Comparison of ENCODE assay signal across 7 mouse cellular contexts in genomic region chr7:35759602-35760001, GRCm38 (mm10). TPM values are rescaled to one million over a fixed set of nuclear protein-coding genes. Genes with fewer than 3 reads are reported as not detected.
DNase-seq lines count a peak whose midpoint lies in the region; ATAC-seq and TF ChIP-seq lines count a peak whose summit lies in the region.

No protein-coding gene starts in this region.

- H3K4me2 ChIP-seq in kidney, embryonic 16.5 days (replicated peaks; ENCODE audit: low read depth, low read length), result no peak overlapping the region
- no peak overlapping the region for H3K4me2 ChIP-seq in midbrain, embryonic 11.5 days

- DNase-seq in kidney, adult 2 months, result no peak
- DNase-seq in thymus, adult 2 months, result peak; percentile 39
- no peak for DNase-seq in thymus, adult 18-20 months
- DNase-seq in frontal cortex, postnatal 14 days (ENCODE audit: low spot score in 2 of 2), result no peak
- no peak for DNase-seq in midbrain, embryonic 11.5 days (ENCODE audit: low spot score, missing footprints)

- H3K27me3 ChIP-seq in kidney, adult 2 months (replicated peaks; ENCODE audit: control insufficient read depth, insufficient read depth, low read length), result no peaks in the 10 kb centered on the region
- no peaks in the 10 kb centered on the region for H3K27me3 ChIP-seq in kidney, embryonic 16.5 days (ENCODE audit: insufficient read depth, low read length)
- H3K27me3 ChIP-seq in thymus, adult 2 months (ENCODE audit: control insufficient read depth, insufficient read depth, low read length), result no peaks in the 10 kb centered on the region
- no peaks in the 10 kb centered on the region for H3K27me3 ChIP-seq in midbrain, embryonic 11.5 days (ENCODE audit: control insufficient read depth, insufficient read depth, low read length)

- no peak overlapping the region for H3K9ac ChIP-seq in kidney, embryonic 16.5 days (replicated peaks; ENCODE audit: low read length)
- no peak overlapping the region for H3K9ac ChIP-seq in midbrain, embryonic 11.5 days (ENCODE audit: low read length)

- H3K4me1 ChIP-seq in kidney, adult 2 months (ENCODE audit: control insufficient read depth, insufficient read depth, low read length), result no peaks in the 10 kb centered on the region
- peaks cover 4% of the 10 kb centered on the region; the same call in 1 of the 2 replicates for H3K4me1 ChIP-seq in kidney, embryonic 16.5 days (ENCODE audit: insufficient read depth, low read length)
- H3K4me1 ChIP-seq in thymus, adult 2 months (replicated peaks; ENCODE audit: control insufficient read depth, insufficient read depth, low read length), result peaks cover 4% of the 10 kb centered on the region
- peaks cover 2% of the 10 kb centered on the region; the same call in 1 of the 2 replicates for H3K4me1 ChIP-seq in cortical plate, adult 2 months (ENCODE audit: control insufficient read depth, insufficient read depth, low read length)
- no peaks in the 10 kb centered on the region for H3K4me1 ChIP-seq in midbrain, embryonic 11.5 days (ENCODE audit: control insufficient read depth, insufficient read depth, low read length)

- peak; percentile 59 for TF ChIP-seq CTCF in kidney, adult 2 months (conservative IDR thresholded peaks at IDR 0.05; ENCODE audit: insufficient read depth, insufficient read length, low read depth, low read length)
- TF ChIP-seq CTCF in thymus, adult 2 months (IDR thresholded peaks at IDR 0.05; ENCODE audit: borderline replicate concordance, control insufficient read depth, extremely low read depth, insufficient read depth, low read length, poor library complexity), result no peak
- peak; percentile 33 for TF ChIP-seq CTCF in cortical plate, adult 2 months (IDR thresholded peaks at IDR 0.05; ENCODE audit: extremely low read depth, insufficient read depth, low read length)

- no peaks in the 10 kb centered on the region for H3K9me3 ChIP-seq in kidney, embryonic 16.5 days (ENCODE audit: low read length)
- no peaks in the 10 kb centered on the region for H3K9me3 ChIP-seq in midbrain, embryonic 11.5 days (ENCODE audit: control insufficient read depth, low read length)

- H3K27ac ChIP-seq in kidney, adult 2 months (ENCODE audit: insufficient read depth, low read depth, low read length), result no peak overlapping the region
- no peak overlapping the region for H3K27ac ChIP-seq in kidney, embryonic 16.5 days (ENCODE audit: low read length)
- no peak overlapping the region for H3K27ac ChIP-seq in thymus, adult 2 months (ENCODE audit: control insufficient read depth, insufficient read depth, low read length)
- H3K27ac ChIP-seq in cortical plate, adult 2 months (ENCODE audit: insufficient read depth, low read length), result no peak overlapping the region
- no peak overlapping the region for H3K27ac ChIP-seq in midbrain, embryonic 11.5 days (ENCODE audit: low read depth, low read length)

- no peak overlapping the region for H3K4me3 ChIP-seq in kidney, adult 2 months (ENCODE audit: insufficient read depth, low read depth, low read length)
- no peak overlapping the region for H3K4me3 ChIP-seq in kidney, embryonic 16.5 days (ENCODE audit: low read length)
- H3K4me3 ChIP-seq in thymus, adult 2 months (ENCODE audit: control insufficient read depth, insufficient read depth, low read length), result no peak overlapping the region
- no peak overlapping the region for H3K4me3 ChIP-seq in cortical plate, adult 2 months (ENCODE audit: insufficient read depth, low read length)
- no peak overlapping the region for H3K4me3 ChIP-seq in midbrain, embryonic 11.5 days (ENCODE audit: low read depth, low read length)

- WGBS in kidney, adult 2 months, result 27% methylated on average over 2 of the region's 2 CpGs
- 22% methylated on average over 2 of the region's 2 CpGs for WGBS in kidney, embryonic 16.5 days
- 49% methylated on average over 2 of the region's 2 CpGs for WGBS in thymus, adult 2 months
- 23% methylated on average over 2 of the region's 2 CpGs for WGBS in midbrain, embryonic 11.5 days

- no peak for ATAC-seq in kidney, embryonic 16.5 days (ENCODE audit: low FRiP score, low TSS enrichment)
- ATAC-seq in midbrain, embryonic 11.5 days (ENCODE audit: low FRiP score), result no peak

- H3K36me3 ChIP-seq in kidney, adult 2 months (ENCODE audit: control insufficient read depth, insufficient read depth, low read length), result no peaks in the 10 kb centered on the region
- H3K36me3 ChIP-seq in kidney, embryonic 16.5 days (ENCODE audit: insufficient read depth, low read length), result no peaks in the 10 kb centered on the region
- H3K36me3 ChIP-seq in thymus, adult 2 months (ENCODE audit: control insufficient read depth, insufficient read depth, low read length), result no peaks in the 10 kb centered on the region
- no peaks in the 10 kb centered on the region for H3K36me3 ChIP-seq in midbrain, embryonic 11.5 days (ENCODE audit: control insufficient read depth, insufficient read depth, low read length)

- TF ChIP-seq POLR2A in kidney, adult 2 months (IDR thresholded peaks at IDR 0.05; ENCODE audit: low read depth, low read length), result no peak
- no peak for TF ChIP-seq POLR2A in thymus, adult 2 months (IDR thresholded peaks at IDR 0.05; ENCODE audit: control insufficient read depth, extremely low read depth, insufficient read depth, low read length, poor library complexity)
- no peak for TF ChIP-seq POLR2A in cortical plate, adult 2 months (IDR thresholded peaks at IDR 0.05; ENCODE audit: extremely low read depth, insufficient read depth, low read length)

RNA-seq across cellular contexts. Expression of gene Dpy19l3, which starts 5.3 kb away (rescaled TPM):
- 5.8 and 6.7 TPM in 2 replicates for polyA plus RNA-seq in kidney, adult 2 months (2012; rRNA removed)
- polyA plus RNA-seq in kidney, embryonic 16.5 days (2015; fragmentation: Nextera tagmentation; extraction: Ambion mirVana), result 26.9 and 27.5 TPM in 2 replicates
- polyA plus RNA-seq in thymus, adult 2 months (2012; rRNA removed), result 28.7 and 30.5 TPM in 2 replicates
- 20.8 and 21.3 TPM in 2 replicates for polyA plus RNA-seq in cortical plate, adult 2 months (2012; rRNA removed)
- polyA plus RNA-seq in midbrain, embryonic 11.5 days (2014; fragmentation: Nextera tagmentation; extraction: Ambion mirVana), result 37.2 and 38.5 TPM in 2 replicates

RNA-seq across cellular contexts. Expression of gene Zfp507, which starts 43.2 kb away (rescaled TPM):
- polyA plus RNA-seq in kidney, adult 2 months (2012; rRNA removed), result 6.4 and 7.0 TPM in 2 replicates
- 15.5 and 16.5 TPM in 2 replicates for polyA plus RNA-seq in kidney, embryonic 16.5 days (2015; fragmentation: Nextera tagmentation; extraction: Ambion mirVana)
- 12.7 and 14.6 TPM in 2 replicates for polyA plus RNA-seq in thymus, adult 2 months (2012; rRNA removed)
- 11.3 and 11.5 TPM in 2 replicates for polyA plus RNA-seq in cortical plate, adult 2 months (2012; rRNA removed)
- 16.1 and 16.3 TPM in 2 replicates for polyA plus RNA-seq in midbrain, embryonic 11.5 days (2014; fragmentation: Nextera tagmentation; extraction: Ambion mirVana)
